ENCODE assay signal across 15 mouse cellular contexts in the genomic region with DNA sequence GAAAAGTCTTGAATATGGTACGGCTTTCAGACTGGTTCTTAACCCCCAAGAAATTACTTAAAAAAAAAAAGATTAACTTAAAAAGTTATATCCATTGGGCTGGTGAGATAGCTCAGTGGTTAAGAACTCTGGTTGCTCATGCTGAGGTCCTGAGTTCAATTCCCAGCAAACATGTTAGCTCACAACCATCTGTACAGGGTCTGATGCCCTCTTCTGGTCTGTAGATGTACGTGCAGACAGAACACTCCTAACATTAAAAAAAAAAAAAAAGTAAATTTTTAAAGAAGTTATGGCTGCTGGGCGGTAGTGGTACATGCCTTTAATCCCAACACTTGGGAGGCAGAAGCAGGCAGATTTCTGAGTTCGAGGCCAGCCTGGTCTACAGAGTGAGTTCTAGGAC. TPM values are rescaled to one million over a fixed set of nuclear protein-coding genes. Genes with fewer than 3 reads are reported as not detected.
DNase-seq lines count a peak whose midpoint lies in the region; ATAC-seq and TF ChIP-seq lines count a peak whose summit lies in the region.
"Had no signal": no experiment of that assay in that cellular context is flagged by ENCODE, and none has a peak within 500 bp of the region (broad histone marks: within the 10 kb centered on the region; RNA-seq: fewer than 3 reads in every experiment).

No protein-coding gene starts in this region.

- in situ Hi-C loops in ES-E14 (cut with MboI; ENCODE audit: low sequenced_read_pairs in 2 of 2, unreplicated experiment in 2 of 2) = no loop called here

- no peaks in the 10 kb centered on the region for H3K4me1 ChIP-seq in kidney, postnatal 0 days (replicated peaks; ENCODE audit: insufficient read depth, low read length)
- H3K4me1 ChIP-seq in kidney, embryonic 14.5 days (ENCODE audit: control insufficient read depth, insufficient read depth, low read length) = no peaks in the 10 kb centered on the region
- H3K4me1 ChIP-seq in ES-E14 (ENCODE audit: control insufficient read depth in 2 of 2, insufficient read depth in 2 of 2, low read length in 2 of 2, poor library complexity in 1 of 2) = no peaks in the 10 kb centered on the region
- H3K4me1 ChIP-seq: embryonic facial prominence, embryonic 13.5 days; kidney, embryonic 15.5 days had no signal

- H3K36me3 ChIP-seq in kidney, postnatal 0 days (ENCODE audit: insufficient read depth, low read length) = peaks cover 21% of the 10 kb centered on the region; the same call in 1 of the 2 replicates
- peaks cover 51% of the 10 kb centered on the region for H3K36me3 ChIP-seq in kidney, embryonic 14.5 days (ENCODE audit: control insufficient read depth, insufficient read depth, low read length)
- peaks cover 9% of the 10 kb centered on the region for H3K36me3 ChIP-seq in ES-E14 (ENCODE audit: control insufficient read depth, insufficient read depth, low read length, poor library complexity, severe bottlenecking)

- DNase-seq in kidney, postnatal 0 days (ENCODE audit: low spot score) = no peak
- DNase-seq in CD4-positive helper T cell, adult 2 months (ENCODE audit: low read depth, low spot score) = peak; percentile 31
- DNase-seq in ES-E14 (ENCODE audit: low read depth, low spot score) = no peak
- DNase-seq in thymus, adult 18-20 months = no peak
- DNase-seq in frontal cortex, postnatal 14 days (ENCODE audit: low spot score in 2 of 2) = no peak
- DNase-seq: cerebellum, adult 9-11 months had no signal

- no peak overlapping the region for H3K4me3 ChIP-seq in kidney, postnatal 0 days (replicated peaks; ENCODE audit: low read depth, low read length)
- H3K4me3 ChIP-seq in kidney, embryonic 14.5 days (ENCODE audit: low read length) = no peak overlapping the region
- no peak overlapping the region for H3K4me3 ChIP-seq in ES-E14 (ENCODE audit: insufficient read depth in 1 of 2, low read depth in 1 of 2, low read length in 2 of 2, poor library complexity in 1 of 2, severe bottlenecking in 1 of 2)
- H3K4me3 ChIP-seq: embryonic facial prominence, embryonic 13.5 days; kidney, embryonic 15.5 days had no signal

- no peaks in the 10 kb centered on the region for H3K9me3 ChIP-seq in kidney, postnatal 0 days (replicated peaks; ENCODE audit: low read length)
- no peaks in the 10 kb centered on the region for H3K9me3 ChIP-seq in kidney, embryonic 14.5 days (ENCODE audit: control insufficient read depth, low read length)
- H3K9me3 ChIP-seq in ES-E14 (ENCODE audit: control insufficient read depth, insufficient read depth, low read depth, low read length) = no peaks in the 10 kb centered on the region
- H3K9me3 ChIP-seq: embryonic facial prominence, embryonic 13.5 days; kidney, embryonic 15.5 days had no signal

- H3K27ac ChIP-seq in kidney, postnatal 0 days = no peak overlapping the region
- no peak overlapping the region for H3K27ac ChIP-seq in kidney, embryonic 14.5 days (ENCODE audit: low read depth, low read length)
- no peak overlapping the region for H3K27ac ChIP-seq in ES-E14 (ENCODE audit: insufficient read depth, low read depth, low read length, poor library complexity, severe bottlenecking)
- H3K27ac ChIP-seq: embryonic facial prominence, embryonic 13.5 days; kidney, embryonic 15.5 days; macrophage had no signal

- TF ChIP-seq CTCF in kidney, postnatal 0 days (IDR thresholded peaks at IDR 0.05; ENCODE audit: low read depth) = peak; percentile 33; the same call in 1 of the 2 replicates

- no peak overlapping the region for H3K4me2 ChIP-seq in kidney, postnatal 0 days (ENCODE audit: low read length)
- no peak overlapping the region for H3K4me2 ChIP-seq in kidney, embryonic 14.5 days (replicated peaks; ENCODE audit: low read depth, low read length)
- H3K4me2 ChIP-seq: embryonic facial prominence, embryonic 13.5 days; kidney, embryonic 15.5 days had no signal

- no peaks in the 10 kb centered on the region for H3K27me3 ChIP-seq in kidney, postnatal 0 days (ENCODE audit: insufficient read depth, low read length)
- H3K27me3 ChIP-seq in kidney, embryonic 14.5 days (ENCODE audit: control insufficient read depth, insufficient read depth, low read length) = no peaks in the 10 kb centered on the region
- H3K27me3 ChIP-seq: embryonic facial prominence, embryonic 13.5 days; kidney, embryonic 15.5 days had no signal

- 93% methylated on average over 4 of the region's 4 CpGs for WGBS in kidney, postnatal 0 days
- 94% methylated on average over 4 of the region's 4 CpGs for WGBS in kidney, embryonic 14.5 days

- no peak overlapping the region for H3K9ac ChIP-seq in kidney, postnatal 0 days (ENCODE audit: low read depth, low read length)
- no peak overlapping the region for H3K9ac ChIP-seq in kidney, embryonic 14.5 days (ENCODE audit: low read depth, low read length)
- no peak overlapping the region for H3K9ac ChIP-seq in ES-E14 (ENCODE audit: insufficient read depth, low read depth, low read length, poor library complexity, severe bottlenecking)
- H3K9ac ChIP-seq: embryonic facial prominence, embryonic 13.5 days; kidney, embryonic 15.5 days had no signal

- ATAC-seq in kidney, postnatal 0 days (replicated peaks; ENCODE audit: low FRiP score, low read depth) = no peak
- ATAC-seq in kidney, embryonic 14.5 days (ENCODE audit: low FRiP score, low TSS enrichment) = no peak
- 0 out of 2 replicates have a peak, but pooled peaks have one; percentile 36 for ATAC-seq in granulocyte monocyte progenitor cell, adult 5-6 weeks (replicated peaks; ENCODE audit: poor library complexity, severe bottlenecking)
- no peak for ATAC-seq in frontal cortex, adult (ENCODE audit: low TSS enrichment)
- ATAC-seq: forebrain, embryonic 14.5 days had no signal

TF ChIP-seq in ES-E14, 5 proteins besides CTCF, POLR2A, EP300 and RAD21:
- no peak for TF ChIP-seq HCFC1 (IDR thresholded peaks at IDR 0.05; ENCODE audit: borderline replicate concordance, insufficient read depth, low read length)
- TF ChIP-seq ZNF384 (IDR thresholded peaks at IDR 0.05; ENCODE audit: low read depth, low read length) = peak; percentile 93

RNA-seq across cellular contexts. Expression of gene 1700022I11Rik, which starts 8.7 kb away (rescaled TPM):
- polyA plus RNA-seq in kidney, postnatal 0 days (2015; fragmentation: Nextera tagmentation; extraction: Ambion mirVana) = 0.37 and 0.66 TPM in 2 replicates
- polyA plus RNA-seq in kidney, embryonic 14.5 days (2014; fragmentation: Nextera tagmentation; extraction: Ambion mirVana) = 0.34 and 0.37 TPM in 2 replicates
- 0.58 and 0.74 TPM in 2 replicates for total RNA-seq in ES-E14 (2012; rRNA removed)
- total RNA-seq in granulocyte monocyte progenitor cell, adult 5-6 weeks (2014; fragmentation: Nextera tagmentation) = not detected in 2 replicates
- 0.22 and 0.57 TPM in 2 replicates for total RNA-seq in granulocyte monocyte progenitor cell, adult 5-6 weeks (2017)
- total RNA-seq: heart, adult 8-10 months; layer of hippocampus, postnatal 25 days had no signal

RNA-seq across cellular contexts. Expression of gene Vcp, which starts 22.2 kb away (rescaled TPM):
- polyA plus RNA-seq in kidney, postnatal 0 days (2015; fragmentation: Nextera tagmentation; extraction: Ambion mirVana) = 356 and 406 TPM in 2 replicates
- 351 and 554 TPM in 2 replicates for polyA plus RNA-seq in kidney, embryonic 14.5 days (2014; fragmentation: Nextera tagmentation; extraction: Ambion mirVana)
- total RNA-seq in ES-E14 (2012; rRNA removed) = 155 and 267 TPM in 2 replicates
- total RNA-seq in granulocyte monocyte progenitor cell, adult 5-6 weeks (2014; fragmentation: Nextera tagmentation) = 207 and 209 TPM in 2 replicates
- total RNA-seq in granulocyte monocyte progenitor cell, adult 5-6 weeks (2017) = 303 and 304 TPM in 2 replicates

RNA-seq across cellular contexts. Expression of gene Dnajb5, which starts 28.4 kb away (rescaled TPM):
- 4.6 and 5.3 TPM in 2 replicates for polyA plus RNA-seq in kidney, postnatal 0 days (2015; fragmentation: Nextera tagmentation; extraction: Ambion mirVana)
- 5.1 and 6.8 TPM in 2 replicates for polyA plus RNA-seq in kidney, embryonic 14.5 days (2014; fragmentation: Nextera tagmentation; extraction: Ambion mirVana)
- total RNA-seq in ES-E14 (2012; rRNA removed) = 11.8 and 13.3 TPM in 2 replicates
- 4.4 and 16.3 TPM in 2 replicates for total RNA-seq in granulocyte monocyte progenitor cell, adult 5-6 weeks (2014; fragmentation: Nextera tagmentation)
- 1.0 and 1.1 TPM in 2 replicates for total RNA-seq in granulocyte monocyte progenitor cell, adult 5-6 weeks (2017)

RNA-seq across cellular contexts. Expression of gene Fancg, which starts 32.2 kb away (rescaled TPM):
- polyA plus RNA-seq in kidney, postnatal 0 days (2015; fragmentation: Nextera tagmentation; extraction: Ambion mirVana) = 7.2 and 9.2 TPM in 2 replicates
- 11.8 and 16.9 TPM in 2 replicates for polyA plus RNA-seq in kidney, embryonic 14.5 days (2014; fragmentation: Nextera tagmentation; extraction: Ambion mirVana)
- total RNA-seq in ES-E14 (2012; rRNA removed) = 13.0 and 16.9 TPM in 2 replicates
- total RNA-seq in granulocyte monocyte progenitor cell, adult 5-6 weeks (2014; fragmentation: Nextera tagmentation) = 19.9 and 29.0 TPM in 2 replicates
- 18.7 and 21.8 TPM in 2 replicates for total RNA-seq in granulocyte monocyte progenitor cell, adult 5-6 weeks (2017)

RNA-seq across cellular contexts. Expression of gene Pigo, which starts 47.6 kb away (rescaled TPM):
- polyA plus RNA-seq in kidney, postnatal 0 days (2015; fragmentation: Nextera tagmentation; extraction: Ambion mirVana) = 19.2 and 21.3 TPM in 2 replicates
- 14.5 and 21.0 TPM in 2 replicates for polyA plus RNA-seq in kidney, embryonic 14.5 days (2014; fragmentation: Nextera tagmentation; extraction: Ambion mirVana)
- 40.9 and 59.1 TPM in 2 replicates for total RNA-seq in ES-E14 (2012; rRNA removed)
- 15.6 and 15.8 TPM in 2 replicates for total RNA-seq in granulocyte monocyte progenitor cell, adult 5-6 weeks (2014; fragmentation: Nextera tagmentation)
- total RNA-seq in granulocyte monocyte progenitor cell, adult 5-6 weeks (2017) = 5.8 and 10.8 TPM in 2 replicates
